Comparison of ENCODE assay signal across 13 mouse cellular contexts in the genomic region with DNA sequence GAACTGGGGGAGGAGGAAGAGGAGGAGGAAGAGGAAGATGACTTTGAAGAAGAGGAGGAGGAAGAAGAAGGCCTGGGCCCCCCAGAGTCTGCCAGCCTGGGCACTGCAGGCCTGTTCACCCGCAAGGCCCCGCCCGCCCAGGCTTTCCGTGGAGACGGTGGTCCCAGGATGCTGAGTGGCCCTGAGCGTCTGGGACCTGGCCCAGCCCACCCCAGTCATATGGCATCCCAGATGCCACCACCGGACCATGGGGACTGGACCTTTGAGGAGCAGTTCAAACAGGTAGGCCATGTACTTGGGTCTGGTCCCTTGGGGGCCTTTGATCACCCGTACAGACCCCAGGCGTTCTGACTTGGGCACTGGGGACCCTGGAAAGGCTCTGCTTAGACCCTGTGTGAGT. TPM values are rescaled to one million over a fixed set of nuclear protein-coding genes. Genes with fewer than 3 reads are reported as not detected.
A peak's percentile ranks its signal among the peaks of the same experiment; 100 is the strongest.
DNase-seq lines count a peak whose midpoint lies in the region; ATAC-seq lines count a peak whose summit lies in the region.
"Had no signal": no experiment of that assay in that cellular context is flagged by ENCODE, and none has a peak within 500 bp of the region (broad histone marks: within the 10 kb centered on the region; RNA-seq: fewer than 3 reads in every experiment).

No protein-coding gene starts in this region.

- ATAC-seq in heart, embryonic 13.5 days (ENCODE audit: extremely low read depth, insufficient number of reproducible peaks, low FRiP score, low TSS enrichment) = no peak
- no peak for ATAC-seq in lung, embryonic 15.5 days (ENCODE audit: borderline replicate concordance, extremely low read depth, low FRiP score, low TSS enrichment)
- no peak for ATAC-seq in embryonic facial prominence, embryonic 12.5 days (ENCODE audit: insufficient number of reproducible peaks, insufficient read depth, low FRiP score, low TSS enrichment)
- ATAC-seq in intestine, embryonic 16.5 days = no peak
- ATAC-seq: inflammation-experienced regulatory T-cells, adult 6 months had no signal

- WGBS in heart, embryonic 13.5 days = 76% methylated on average over 9 of the region's 9 CpGs
- WGBS in lung, embryonic 15.5 days = 80% methylated on average over 9 of the region's 9 CpGs
- WGBS in embryonic facial prominence, embryonic 12.5 days = 79% methylated on average over 9 of the region's 9 CpGs
- 70% methylated on average over 9 of the region's 9 CpGs for WGBS in intestine, embryonic 16.5 days

- no peak overlapping the region; the same call in 1 of the 2 replicates for H3K27ac ChIP-seq in heart, embryonic 13.5 days (replicated peaks)
- H3K27ac ChIP-seq in lung, embryonic 15.5 days = peak overlapping the region; percentile 77
- peak overlapping the region; percentile 70 for H3K27ac ChIP-seq in embryonic facial prominence, embryonic 12.5 days
- H3K27ac ChIP-seq in intestine, embryonic 16.5 days (ENCODE audit: low read length) = no peak overlapping the region

- H3K9ac ChIP-seq in heart, embryonic 13.5 days = peak overlapping the region; percentile 68
- no peak overlapping the region for H3K9ac ChIP-seq in lung, embryonic 15.5 days
- no peak overlapping the region for H3K9ac ChIP-seq in embryonic facial prominence, embryonic 12.5 days
- H3K9ac ChIP-seq in intestine, embryonic 16.5 days (ENCODE audit: low read depth, low read length) = 0 out of 2 replicates have a peak overlapping the region, but pooled peaks have one; percentile 17

- peak overlapping the region; percentile 92 for H3K4me2 ChIP-seq in heart, embryonic 13.5 days
- H3K4me2 ChIP-seq in lung, embryonic 15.5 days = no peak overlapping the region
- no peak overlapping the region for H3K4me2 ChIP-seq in embryonic facial prominence, embryonic 12.5 days (replicated peaks)
- no peak overlapping the region for H3K4me2 ChIP-seq in intestine, embryonic 16.5 days (ENCODE audit: low read depth, low read length)

- DNase-seq in heart, adult 18-20 months = no peak
- no peak for DNase-seq in lung, postnatal 10 days
- no peak for DNase-seq in left cerebral cortex, postnatal 36 days (ENCODE audit: low spot score in 2 of 2)
- DNase-seq: adrenal gland, adult 2 months had no signal

- intact Hi-C loops in left cerebral cortex, postnatal 36 days (cut with DNase I) = no loop called here

- H3K4me3 ChIP-seq in heart, embryonic 13.5 days = peak overlapping the region; percentile 97
- no peak overlapping the region for H3K4me3 ChIP-seq in lung, embryonic 15.5 days
- 0 out of 2 replicates have a peak overlapping the region, but pooled peaks have one; percentile 0 for H3K4me3 ChIP-seq in embryonic facial prominence, embryonic 12.5 days
- H3K4me3 ChIP-seq in intestine, embryonic 16.5 days (ENCODE audit: low read length) = no peak overlapping the region
- H3K4me3 ChIP-seq: erythroblast, embryonic 14.5 days had no signal

- peaks cover 40% of the 10 kb centered on the region for H3K36me3 ChIP-seq in heart, embryonic 13.5 days
- H3K36me3 ChIP-seq in lung, embryonic 15.5 days = 0 out of 2 replicates have a peak, but pooled peaks cover 3% of the 10 kb centered on the region
- H3K36me3 ChIP-seq in embryonic facial prominence, embryonic 12.5 days = peaks cover 47% of the 10 kb centered on the region
- H3K36me3 ChIP-seq in intestine, embryonic 16.5 days (ENCODE audit: control insufficient read depth, insufficient read depth, low read length) = peaks cover 21% of the 10 kb centered on the region; the same call in 1 of the 2 replicates

- H3K27me3 ChIP-seq in heart, embryonic 13.5 days (replicated peaks) = no peaks in the 10 kb centered on the region
- H3K27me3 ChIP-seq in lung, embryonic 15.5 days = no peaks in the 10 kb centered on the region
- H3K27me3 ChIP-seq in embryonic facial prominence, embryonic 12.5 days = no peaks in the 10 kb centered on the region
- H3K27me3 ChIP-seq in intestine, embryonic 16.5 days (replicated peaks; ENCODE audit: control insufficient read depth, insufficient read depth, low read length) = no peaks in the 10 kb centered on the region

- no peaks in the 10 kb centered on the region for H3K9me3 ChIP-seq in heart, embryonic 13.5 days
- H3K9me3 ChIP-seq in lung, embryonic 15.5 days = no peaks in the 10 kb centered on the region
- no peaks in the 10 kb centered on the region for H3K9me3 ChIP-seq in embryonic facial prominence, embryonic 12.5 days
- no peaks in the 10 kb centered on the region for H3K9me3 ChIP-seq in intestine, embryonic 16.5 days (ENCODE audit: control insufficient read depth, low read length)

- peaks cover 83% of the 10 kb centered on the region for H3K4me1 ChIP-seq in heart, embryonic 13.5 days
- peaks cover 82% of the 10 kb centered on the region for H3K4me1 ChIP-seq in lung, embryonic 15.5 days
- H3K4me1 ChIP-seq in embryonic facial prominence, embryonic 12.5 days = peaks cover 48% of the 10 kb centered on the region
- peaks cover 77% of the 10 kb centered on the region for H3K4me1 ChIP-seq in intestine, embryonic 16.5 days (ENCODE audit: control insufficient read depth, insufficient read depth, low read length)

RNA-seq across cellular contexts. Expression of gene Arid3a, which starts 5.0 kb away (rescaled TPM):
- polyA plus RNA-seq in heart, embryonic 13.5 days (2015; fragmentation: Nextera tagmentation; extraction: Ambion mirVana) = 3.4 and 4.2 TPM in 2 replicates
- 1 to 10 TPM; 1.0 to 1.1 TPM for total RNA-seq in heart, adult 18-20 months (2021)
- polyA plus RNA-seq in lung, embryonic 15.5 days (2015; fragmentation: Nextera tagmentation; extraction: Ambion mirVana) = 4.8 and 6.0 TPM in 2 replicates
- polyA plus RNA-seq in embryonic facial prominence, embryonic 12.5 days (2016; fragmentation: Nextera tagmentation; extraction: Ambion mirVana) = 4.9 and 6.6 TPM in 2 replicates
- 19.4 and 22.1 TPM in 2 replicates for polyA plus RNA-seq in intestine, embryonic 16.5 days (2015; fragmentation: Nextera tagmentation; extraction: Ambion mirVana)
- total RNA-seq in left cerebral cortex, postnatal 36 days (2021) = 1 to 10 TPM; 6.3 to 6.5 TPM

RNA-seq across cellular contexts. Expression of gene R3hdm4, which starts 10.8 kb away (rescaled TPM):
- 95.6 and 100 TPM in 2 replicates for polyA plus RNA-seq in heart, embryonic 13.5 days (2015; fragmentation: Nextera tagmentation; extraction: Ambion mirVana)
- 10 to 100 TPM; 75.3 to 78.2 TPM for total RNA-seq in heart, adult 18-20 months (2021)
- 143 and 152 TPM in 2 replicates for polyA plus RNA-seq in lung, embryonic 15.5 days (2015; fragmentation: Nextera tagmentation; extraction: Ambion mirVana)
- polyA plus RNA-seq in embryonic facial prominence, embryonic 12.5 days (2016; fragmentation: Nextera tagmentation; extraction: Ambion mirVana) = 159 and 166 TPM in 2 replicates
- 105 and 116 TPM in 2 replicates for polyA plus RNA-seq in intestine, embryonic 16.5 days (2015; fragmentation: Nextera tagmentation; extraction: Ambion mirVana)
- total RNA-seq in left cerebral cortex, postnatal 36 days (2021) = 100 to 1,000 TPM; 349 to 368 TPM

RNA-seq across cellular contexts. Expression of gene Kiss1r, which starts 15.0 kb away (rescaled TPM):
- polyA plus RNA-seq in heart, embryonic 13.5 days (2015; fragmentation: Nextera tagmentation; extraction: Ambion mirVana) = 0.60 and 0.67 TPM in 2 replicates
- under 1 TPM; 0.17 to 0.46 TPM for total RNA-seq in heart, adult 18-20 months (2021)
- polyA plus RNA-seq in lung, embryonic 15.5 days (2015; fragmentation: Nextera tagmentation; extraction: Ambion mirVana) = 0.59 and 0.87 TPM in 2 replicates
- 0.85 and 1.4 TPM in 2 replicates for polyA plus RNA-seq in embryonic facial prominence, embryonic 12.5 days (2016; fragmentation: Nextera tagmentation; extraction: Ambion mirVana)
- 0.68 and 0.69 TPM in 2 replicates for polyA plus RNA-seq in intestine, embryonic 16.5 days (2015; fragmentation: Nextera tagmentation; extraction: Ambion mirVana)
- 1 to 10 TPM; 6.7 to 8.2 TPM for total RNA-seq in left cerebral cortex, postnatal 36 days (2021)
- polyA plus RNA-seq: inflammation-experienced regulatory T-cells, adult 6 months had no signal

RNA-seq across cellular contexts. Expression of gene Gm26602, which starts 21.1 kb away (rescaled TPM):
- 1.7 TPM in 1 of 2 replicates, not detected in the other for polyA plus RNA-seq in heart, embryonic 13.5 days (2015; fragmentation: Nextera tagmentation; extraction: Ambion mirVana)
- not detected for total RNA-seq in heart, adult 18-20 months (2021)
- 1.2 and 1.7 TPM in 2 replicates for polyA plus RNA-seq in lung, embryonic 15.5 days (2015; fragmentation: Nextera tagmentation; extraction: Ambion mirVana)
- polyA plus RNA-seq in embryonic facial prominence, embryonic 12.5 days (2016; fragmentation: Nextera tagmentation; extraction: Ambion mirVana) = 5.0 and 18.8 TPM in 2 replicates
- 2.1 and 7.8 TPM in 2 replicates for polyA plus RNA-seq in intestine, embryonic 16.5 days (2015; fragmentation: Nextera tagmentation; extraction: Ambion mirVana)
- not detected for total RNA-seq in left cerebral cortex, postnatal 36 days (2021)
- total RNA-seq: adrenal gland, adult 2 months had no signal
- polyA plus RNA-seq: adrenal gland, adult 2 months; cortical plate, adult 2 months; liver, embryonic 16.5 days; small intestine, adult 2 months had no signal

RNA-seq across cellular contexts. Expression of gene Med16, which starts 23.1 kb away (rescaled TPM):
- 41.8 and 42.1 TPM in 2 replicates for polyA plus RNA-seq in heart, embryonic 13.5 days (2015; fragmentation: Nextera tagmentation; extraction: Ambion mirVana)
- total RNA-seq in heart, adult 18-20 months (2021) = 10 to 100 TPM; 50.4 to 56.7 TPM
- 54.7 and 56.1 TPM in 2 replicates for polyA plus RNA-seq in lung, embryonic 15.5 days (2015; fragmentation: Nextera tagmentation; extraction: Ambion mirVana)
- 60.4 and 60.9 TPM in 2 replicates for polyA plus RNA-seq in embryonic facial prominence, embryonic 12.5 days (2016; fragmentation: Nextera tagmentation; extraction: Ambion mirVana)
- 34.1 and 37.2 TPM in 2 replicates for polyA plus RNA-seq in intestine, embryonic 16.5 days (2015; fragmentation: Nextera tagmentation; extraction: Ambion mirVana)
- 10 to 100 TPM; 53.2 to 60.6 TPM for total RNA-seq in left cerebral cortex, postnatal 36 days (2021)

Comparison
In these comparisons a context has a peak if more than half of its experiments do, and no peak if none do; other contexts are left out.
1. H3K27ac ChIP-seq: peak in lung, embryonic 15.5 days (single experiment) and embryonic facial prominence, embryonic 12.5 days (single experiment); none in heart, embryonic 13.5 days (single experiment) and intestine, embryonic 16.5 days (single experiment).
2. H3K4me3 ChIP-seq: peak in heart, embryonic 13.5 days (single experiment) and embryonic facial prominence, embryonic 12.5 days (single experiment); none in lung, embryonic 15.5 days (single experiment) and intestine, embryonic 16.5 days (single experiment).
3. H3K9ac ChIP-seq: peak in heart, embryonic 13.5 days (single experiment) and intestine, embryonic 16.5 days (single experiment); none in lung, embryonic 15.5 days (single experiment) and embryonic facial prominence, embryonic 12.5 days (single experiment).